Mouse (Mus musculus) testis, postnatal 10 days (tissue): Measurements from ENCODE around the gene Pakap.

Source experiments
- DNase-seq: peaks from one replicate; pipeline ENCODE4 v3.0.0; 2021; ENCODE audit warnings: low spot score

Gene Pakap

DNA sequence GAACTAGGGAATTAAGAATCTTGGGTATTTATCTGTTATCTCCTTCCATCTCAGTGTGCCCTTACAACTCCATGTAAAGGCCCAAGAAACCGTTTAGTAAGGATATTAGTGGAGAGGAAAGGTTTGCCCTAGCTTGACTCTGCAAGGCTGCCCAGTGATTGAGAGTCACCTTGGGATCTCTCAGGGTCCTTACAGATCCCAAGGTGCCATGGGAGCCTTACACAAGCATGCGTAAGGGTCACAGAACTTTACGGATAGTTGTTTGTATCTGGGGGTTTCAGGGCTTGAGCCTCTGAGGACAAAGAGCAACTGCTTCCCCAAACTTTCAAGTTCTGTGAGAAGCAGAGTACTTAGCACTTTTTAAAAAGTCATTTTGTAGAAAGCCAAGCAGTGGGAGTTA lies 6.2 kb downstream of the Pakap start:
- DNase-seq, result no peak

DNA sequence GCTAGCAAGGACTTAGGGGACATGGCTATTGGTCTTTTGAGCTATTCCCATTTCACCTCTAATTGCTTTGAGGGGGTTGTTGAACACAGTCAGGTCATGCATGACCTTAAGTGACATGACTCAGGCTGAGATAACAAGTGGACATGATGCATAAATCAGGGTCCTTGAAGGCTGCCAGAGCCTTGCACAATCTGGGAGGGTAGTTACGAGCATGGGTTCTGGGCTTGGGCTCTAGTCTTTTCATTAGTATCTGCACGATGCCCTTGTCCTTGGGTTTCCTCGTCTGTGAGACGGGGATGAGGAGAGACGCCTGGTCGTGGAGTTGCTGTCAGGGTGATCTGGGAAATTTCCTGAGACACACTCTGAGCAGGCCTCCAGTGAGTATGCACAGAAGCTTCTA lies 6.7 kb downstream of the Pakap start:
- no peak for DNase-seq

DNA sequence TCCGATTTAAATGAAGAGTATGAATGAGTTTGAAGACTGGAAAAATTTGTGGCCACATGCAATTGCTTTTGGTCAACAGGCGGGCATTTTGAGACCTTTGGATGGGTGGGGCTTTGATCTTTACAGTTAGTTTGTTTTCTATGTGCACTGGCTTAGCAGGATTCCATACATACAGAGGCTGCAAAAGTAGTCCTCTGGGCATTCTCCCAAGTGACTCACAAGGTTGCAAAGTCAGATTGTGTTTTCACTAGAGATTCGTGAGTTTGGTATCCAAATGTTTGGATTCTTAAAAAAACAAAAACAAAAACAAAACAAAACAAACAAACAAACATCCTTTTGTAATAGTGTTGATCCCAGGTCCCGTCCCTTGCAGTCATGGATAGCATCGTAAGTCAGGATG lies 7.7 kb downstream of the Pakap start:
- DNase-seq, result no peak

DNA sequence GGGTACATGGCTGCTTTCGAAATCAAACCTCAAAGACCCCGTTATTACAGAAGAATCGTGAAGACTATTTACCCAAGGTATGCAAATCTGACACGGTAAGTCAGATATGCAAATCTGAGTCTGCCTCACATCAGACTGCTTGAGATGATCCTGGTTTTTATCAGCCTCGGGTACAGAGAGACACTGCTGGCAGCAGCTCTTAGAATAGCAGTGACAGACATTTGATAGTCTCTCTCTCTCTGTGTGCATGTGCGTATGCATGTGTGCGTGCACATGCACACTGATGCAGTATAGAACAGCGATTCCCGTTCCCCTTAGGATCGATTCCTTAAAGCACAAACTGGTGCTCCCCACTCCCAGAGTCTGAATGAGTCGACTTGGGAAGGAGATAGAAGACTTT lies 8.1 kb downstream of the Pakap start:
- DNase-seq, result no peak

DNA sequence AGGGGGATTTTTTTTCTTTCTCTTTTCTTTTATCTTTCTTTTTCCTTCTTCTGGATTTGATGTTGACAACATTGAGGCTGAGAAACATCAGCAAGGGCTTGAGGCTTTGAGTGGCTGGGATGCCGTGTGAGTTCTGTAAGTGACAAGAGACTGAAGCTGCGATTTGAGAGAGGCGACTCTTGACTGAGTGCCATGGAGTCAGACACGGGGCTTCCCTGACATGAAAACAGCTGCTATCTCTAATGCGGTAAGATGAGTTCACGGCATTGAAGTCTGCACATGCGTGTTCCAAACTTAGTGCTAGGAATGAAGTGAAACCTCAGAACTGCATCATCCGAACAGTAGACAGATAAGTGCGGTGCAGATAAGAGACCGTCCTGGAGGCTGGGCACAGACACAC lies 11.7 kb downstream of the Pakap start:
- DNase-seq, result no peak

DNA sequence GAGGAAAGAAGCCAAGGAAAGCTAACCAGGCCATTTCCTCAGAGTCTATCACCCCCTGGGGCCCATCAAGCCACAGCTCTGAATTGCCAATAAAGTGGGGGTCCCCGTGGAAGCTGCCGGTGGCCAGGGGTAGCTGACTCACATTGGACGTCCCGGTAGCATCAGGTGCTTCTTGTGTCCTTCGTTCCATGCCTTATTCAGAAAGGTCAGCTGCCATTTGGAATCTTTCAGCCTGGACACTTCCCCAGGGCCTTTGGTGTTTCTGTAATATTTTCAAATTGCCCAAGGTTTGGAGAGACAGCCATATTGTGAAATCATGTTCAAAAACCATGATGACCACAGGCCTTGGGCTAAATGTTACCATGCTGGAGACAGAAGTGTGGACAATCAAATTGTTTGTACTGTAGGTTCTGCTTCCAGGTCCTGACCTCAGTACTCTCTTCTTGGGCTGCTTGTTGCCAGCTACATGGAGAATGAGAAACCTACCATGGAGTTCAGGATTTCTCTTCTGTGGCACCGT lies 17.4 kb downstream of the Pakap start:
- DNase-seq, result no peak

DNA sequence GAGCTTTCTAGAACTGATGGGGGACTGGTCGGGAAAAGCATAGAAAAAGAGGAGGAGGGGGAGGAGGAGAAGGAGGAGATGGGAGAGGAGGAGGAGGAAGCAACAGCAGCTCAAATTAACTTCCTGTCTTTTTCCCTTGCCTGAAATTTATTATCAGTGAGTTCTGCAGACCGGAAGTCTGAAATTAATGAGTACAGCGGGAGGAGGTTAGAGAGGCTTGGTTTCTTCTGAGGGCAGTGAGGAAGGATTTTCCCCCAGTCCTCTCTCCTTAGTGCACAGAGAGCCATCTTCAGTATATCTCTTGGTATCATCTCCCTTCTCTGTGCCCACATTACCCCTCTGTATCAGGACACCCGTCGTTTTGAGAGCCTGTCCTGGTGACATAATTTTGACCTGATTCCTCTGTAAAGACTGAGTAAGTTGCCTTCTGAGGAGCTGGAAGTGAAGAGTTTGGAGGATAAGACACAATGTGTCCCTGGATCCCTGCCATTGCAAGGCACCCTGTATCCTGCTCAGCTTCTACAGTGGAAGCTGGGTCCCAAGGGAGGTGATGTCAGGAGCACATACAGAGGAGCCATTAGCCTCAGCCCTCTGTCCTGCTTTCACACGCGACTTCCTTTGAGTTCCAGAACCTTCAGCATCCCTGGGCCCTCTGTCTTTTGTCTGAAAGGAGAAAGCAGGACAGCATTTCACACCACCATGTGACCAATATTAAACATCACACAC lies 19.1 kb downstream of the Pakap start:
- DNase-seq, result no peak

DNA sequence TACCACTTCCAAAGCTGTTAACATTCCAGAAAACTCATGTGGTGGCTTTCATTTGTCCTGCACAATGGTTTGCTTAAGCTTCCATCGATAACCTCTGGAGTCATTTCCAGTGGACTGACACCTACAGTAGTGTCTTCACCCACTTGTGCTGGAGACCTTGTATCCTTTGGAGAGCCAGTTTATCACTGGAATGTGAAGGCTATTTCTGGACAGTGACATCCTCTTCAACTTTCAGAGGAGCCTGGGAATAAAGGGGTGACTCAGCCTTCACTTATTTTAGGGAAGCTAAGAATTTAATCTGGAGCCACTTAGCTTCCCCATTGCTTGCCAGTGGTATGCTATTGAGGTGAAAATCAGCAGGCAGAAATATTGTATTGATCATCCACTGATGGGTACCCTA lies 20.4 kb downstream of the Pakap start:
- no peak for DNase-seq

DNA sequence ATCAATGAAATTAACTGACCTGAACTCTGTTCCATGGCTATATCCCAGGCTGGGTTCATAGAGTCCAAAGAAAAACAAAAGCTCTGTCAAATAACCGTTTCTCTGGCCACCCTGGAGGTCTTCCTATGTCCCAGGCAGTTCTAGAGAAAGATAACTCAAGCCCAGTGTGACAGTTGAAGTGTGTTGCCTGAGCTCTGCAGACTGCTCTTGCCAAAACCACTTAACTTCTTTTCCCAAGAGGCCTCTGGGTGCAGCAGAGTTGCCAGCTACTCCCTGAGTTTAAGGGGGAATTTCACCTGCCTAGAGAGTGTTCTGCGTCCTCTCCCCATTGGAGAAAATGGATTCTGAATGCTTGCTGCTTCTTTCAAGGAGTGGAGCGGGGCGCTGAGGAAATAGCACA lies 24.8 kb downstream of the Pakap start:
- DNase-seq, result no peak

DNA sequence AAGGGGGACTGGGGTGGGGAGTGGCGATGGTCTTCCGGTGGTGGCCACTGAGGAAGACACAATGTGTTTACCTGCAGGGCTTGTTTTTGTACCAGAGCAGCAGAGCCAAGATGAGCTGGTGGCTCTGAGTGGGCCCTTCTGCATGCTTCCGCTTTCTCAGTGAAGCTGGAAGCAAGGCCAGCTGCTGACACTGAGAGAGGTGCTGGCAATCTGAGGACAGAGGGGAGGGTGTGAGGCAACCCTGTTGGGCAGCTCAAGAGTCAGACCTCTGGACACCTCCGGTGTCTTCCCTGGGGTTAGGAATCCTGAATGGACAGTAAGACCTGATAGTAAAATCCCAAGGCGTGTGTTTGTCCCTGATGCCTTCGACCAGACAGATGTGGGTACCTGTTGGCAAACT lies 32.0 kb downstream of the Pakap start:
- DNase-seq, result no peak

DNA sequence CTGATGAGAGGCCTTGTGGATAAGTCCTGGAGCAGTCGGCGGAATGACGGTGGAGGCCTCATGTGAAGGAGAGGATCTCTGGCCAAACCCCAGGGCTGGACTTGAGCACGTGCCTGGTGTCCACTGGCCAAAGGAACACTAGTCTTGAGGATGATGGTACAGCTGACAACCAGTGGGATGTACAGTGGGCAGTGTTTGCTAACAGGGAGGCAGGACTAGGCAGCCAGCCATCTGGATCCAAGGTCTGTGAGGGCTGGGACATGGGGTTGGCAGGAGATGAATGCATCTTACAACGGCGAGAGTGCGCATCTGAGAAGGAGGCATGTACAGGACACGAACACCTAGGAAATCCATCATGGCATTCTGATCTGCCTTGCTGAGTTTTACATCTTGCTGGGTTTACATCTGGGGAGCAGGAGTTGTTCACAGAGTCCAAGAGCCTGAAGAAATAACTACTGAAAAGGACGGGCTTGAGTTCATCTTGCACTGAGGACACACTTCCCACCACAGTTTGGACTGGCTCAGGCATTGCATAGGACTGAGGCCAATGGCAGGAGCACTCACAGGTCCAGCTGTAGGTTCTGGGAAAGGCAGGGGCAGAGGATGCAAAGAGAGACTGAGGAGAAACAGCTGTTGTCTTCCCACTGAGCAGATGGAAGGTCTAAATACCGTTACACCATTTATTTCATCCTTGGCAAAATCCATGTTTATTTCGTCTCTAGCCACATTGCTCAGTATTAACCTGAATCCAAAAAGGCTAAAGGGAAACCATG lies 32.9 kb downstream of the Pakap start:
- no peak for DNase-seq

DNA sequence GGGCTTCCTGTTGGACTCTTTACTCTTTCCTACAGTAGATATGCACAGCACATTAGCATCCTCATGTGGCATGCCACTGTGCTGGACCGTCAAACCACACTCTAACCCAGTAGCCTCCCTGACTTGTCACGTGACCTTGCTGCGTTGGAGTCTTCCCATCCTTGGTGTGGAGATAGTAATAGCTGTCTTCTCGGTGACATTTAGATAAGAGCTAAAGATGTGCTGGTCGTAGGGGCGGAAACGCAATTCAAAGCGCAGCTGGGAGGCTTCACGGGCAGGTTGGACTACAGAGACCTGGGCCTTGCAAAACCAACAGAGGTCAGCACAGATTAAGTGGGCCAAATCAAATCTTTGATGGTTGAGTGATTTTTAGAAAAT lies 33.5 kb downstream of the Pakap start:
- no peak for DNase-seq

DNA sequence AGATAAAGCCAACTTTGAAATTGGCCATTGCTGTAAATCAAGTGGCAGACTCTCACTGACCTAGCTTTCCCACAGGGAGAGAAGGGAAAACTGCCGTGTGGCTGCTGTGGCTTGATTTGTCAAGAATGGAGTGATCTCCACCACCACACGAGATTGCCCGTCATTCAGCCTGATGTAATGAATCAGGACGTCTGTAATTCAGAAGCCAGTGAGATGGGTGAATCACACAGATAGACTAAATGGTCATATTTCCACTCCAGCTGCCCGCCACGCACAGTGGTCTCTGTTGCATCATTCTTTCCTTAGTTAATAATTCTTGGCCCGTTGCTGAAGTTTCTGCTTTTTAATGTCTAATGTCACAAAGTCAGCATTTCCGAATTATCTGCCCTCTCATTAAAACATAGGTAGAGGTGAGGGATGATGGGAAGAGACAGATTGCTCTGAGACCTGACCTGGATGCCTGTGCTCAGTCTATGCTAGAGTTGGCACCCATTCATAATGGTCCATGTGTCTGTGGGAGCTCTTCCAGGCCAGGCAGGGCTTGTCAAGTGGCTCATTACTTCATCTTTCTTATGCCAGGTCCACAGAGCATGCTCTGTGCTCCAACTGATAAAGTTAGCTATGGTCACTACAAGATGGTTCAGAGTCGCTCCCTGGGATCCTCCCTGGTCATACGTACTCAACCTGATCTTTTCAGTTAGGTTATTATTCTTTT lies 34.1 kb downstream of the Pakap start:
- DNase-seq, result no peak

DNA sequence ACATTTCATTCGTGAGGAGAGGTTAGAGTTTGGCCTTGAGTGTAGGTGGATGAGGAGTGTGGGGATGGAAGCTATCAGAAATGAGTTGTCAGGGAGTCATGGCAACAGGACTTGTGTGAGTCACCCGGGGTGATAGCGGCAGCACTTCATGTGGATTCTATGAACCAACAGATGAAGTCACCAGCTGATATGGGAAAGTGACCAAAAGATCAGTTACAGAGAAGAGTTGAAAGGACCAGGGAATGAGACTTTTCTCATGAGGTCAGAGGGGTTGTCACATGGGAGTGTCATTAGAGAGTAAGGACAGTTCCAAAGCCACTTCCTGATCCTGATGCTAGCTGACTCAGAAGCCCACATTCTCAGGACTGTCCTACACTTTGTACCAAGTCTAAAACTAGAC lies 38.3 kb downstream of the Pakap start:
- DNase-seq, result no peak

DNA sequence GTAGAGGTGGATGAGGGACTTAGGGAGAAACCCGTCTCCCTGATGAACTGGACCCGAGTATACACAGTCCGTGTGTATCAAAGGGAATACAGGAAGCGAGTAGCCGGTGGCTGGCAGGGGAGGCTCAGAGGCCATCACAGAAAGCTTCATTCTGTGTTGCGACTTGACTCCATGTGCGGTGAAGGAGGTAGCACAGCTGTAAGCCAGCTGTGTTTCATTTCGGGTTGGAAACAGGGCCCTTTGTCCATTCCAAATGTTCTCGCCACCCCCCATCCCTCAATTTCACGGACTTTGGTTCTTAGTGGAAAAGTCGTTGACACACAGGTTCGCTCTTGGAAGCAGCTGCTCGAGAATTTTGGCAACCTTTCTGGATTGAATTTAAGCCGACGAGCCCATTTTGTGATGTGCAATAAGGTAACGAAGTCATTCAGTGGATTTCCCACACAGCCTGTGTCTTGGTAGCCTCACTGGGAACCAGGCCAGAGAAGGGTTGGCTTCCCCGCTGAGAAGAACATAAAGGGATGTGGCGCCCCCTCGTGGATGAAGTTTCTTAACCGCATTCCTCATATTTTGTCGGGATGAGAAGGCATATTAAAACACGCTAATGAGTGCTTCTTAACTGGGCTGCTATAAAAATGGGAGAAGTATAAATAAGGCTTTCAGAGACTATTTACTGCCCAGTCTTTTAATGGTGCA lies 39.4 kb downstream of the Pakap start:
- peak; percentile 98 for DNase-seq

DNA sequence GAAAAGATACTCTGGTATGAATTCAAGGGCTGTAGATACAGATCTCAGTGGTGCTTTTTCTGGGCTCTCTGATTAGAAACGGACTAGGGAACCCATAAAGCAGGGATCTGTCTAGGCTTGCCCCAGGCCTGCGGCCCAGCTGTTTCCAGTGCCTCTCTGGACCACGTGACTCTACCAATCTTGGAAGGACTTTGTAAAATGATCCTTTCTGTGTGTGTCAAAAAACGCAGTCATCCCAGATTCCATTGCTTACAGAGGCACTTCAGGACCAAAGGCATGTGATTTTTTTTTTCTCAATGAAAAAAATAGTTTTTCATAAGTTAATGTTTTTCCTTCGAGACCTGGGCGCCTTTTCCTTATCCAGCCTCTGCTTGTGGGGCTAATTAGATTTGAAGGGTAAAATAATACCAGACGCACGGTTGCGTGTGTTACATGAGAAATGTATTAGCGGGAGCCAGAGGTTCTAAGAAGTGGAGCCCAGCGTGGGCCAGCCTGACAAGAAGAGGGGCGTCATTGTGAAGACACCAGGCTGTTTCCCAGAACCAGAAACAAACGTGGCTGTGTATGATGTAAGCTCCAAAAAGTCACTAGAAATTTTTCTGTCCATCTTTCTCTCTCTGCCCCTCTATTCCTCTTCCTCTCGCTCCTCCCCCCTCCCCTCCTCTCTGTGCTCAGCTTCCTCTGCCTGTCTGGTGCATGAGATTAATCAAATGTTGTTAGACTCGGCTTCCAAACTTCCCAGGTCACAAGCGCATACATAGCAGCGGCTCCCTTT lies 43.5 kb downstream of the Pakap start:
- no peak for DNase-seq

DNA sequence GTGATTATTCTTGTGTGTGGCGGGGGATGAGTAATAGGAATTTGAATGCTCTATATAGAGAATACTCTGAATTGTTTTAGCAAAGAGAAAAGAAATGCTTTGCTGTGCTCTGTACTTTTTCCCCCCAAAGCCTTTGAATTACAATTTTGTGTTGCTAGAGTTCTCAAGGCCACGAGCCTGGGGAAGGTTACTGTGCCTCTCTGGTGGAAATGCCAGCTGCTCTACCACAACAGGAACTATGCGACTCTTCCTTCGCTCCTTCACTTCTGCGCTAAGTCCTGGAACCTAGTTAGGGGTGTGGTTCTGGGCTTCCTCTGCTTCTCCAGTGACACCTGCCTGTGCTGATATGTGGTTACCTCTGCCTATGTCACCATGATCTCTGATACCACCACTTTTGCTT lies 44.7 kb downstream of the Pakap start:
- no peak for DNase-seq

DNA sequence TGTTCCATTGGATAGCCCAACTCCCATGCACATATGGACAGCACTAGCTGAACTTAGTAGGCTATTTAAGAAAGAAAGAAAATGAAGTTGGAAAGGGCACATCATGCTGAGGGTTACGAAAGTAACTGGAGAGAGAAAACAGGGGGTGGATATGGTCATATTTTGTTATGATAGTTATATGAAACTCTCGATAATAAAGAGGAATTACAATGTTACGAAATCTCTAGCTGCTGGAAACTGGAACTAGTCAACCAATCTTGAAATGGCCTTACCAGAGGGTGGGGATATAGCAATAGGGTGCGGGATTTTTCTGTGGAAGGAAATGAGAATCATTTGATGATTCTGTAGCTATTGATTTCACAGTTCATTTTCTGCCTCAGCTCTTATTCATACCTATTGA lies 46.7 kb downstream of the Pakap start:
- no peak for DNase-seq

DNA sequence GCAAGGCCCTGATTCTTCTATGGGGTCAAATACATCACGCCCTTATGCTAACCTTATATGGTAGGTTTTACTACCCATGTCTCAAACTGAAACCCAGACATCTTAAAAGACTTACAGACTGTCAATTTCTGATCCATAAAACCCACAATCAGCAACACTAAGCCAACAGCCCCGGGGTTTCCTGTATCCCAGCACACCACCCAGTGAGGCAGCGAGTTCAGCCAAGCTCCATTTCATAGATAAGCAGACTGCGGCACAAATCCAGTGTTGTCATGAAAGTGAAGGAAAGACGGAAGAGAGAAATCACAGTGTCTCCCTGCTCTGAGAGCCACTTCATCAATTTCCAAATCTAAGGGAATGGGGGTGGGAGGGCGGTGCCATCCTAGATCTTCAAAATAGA lies 50.8 kb downstream of the Pakap start:
- DNase-seq, result no peak

DNA sequence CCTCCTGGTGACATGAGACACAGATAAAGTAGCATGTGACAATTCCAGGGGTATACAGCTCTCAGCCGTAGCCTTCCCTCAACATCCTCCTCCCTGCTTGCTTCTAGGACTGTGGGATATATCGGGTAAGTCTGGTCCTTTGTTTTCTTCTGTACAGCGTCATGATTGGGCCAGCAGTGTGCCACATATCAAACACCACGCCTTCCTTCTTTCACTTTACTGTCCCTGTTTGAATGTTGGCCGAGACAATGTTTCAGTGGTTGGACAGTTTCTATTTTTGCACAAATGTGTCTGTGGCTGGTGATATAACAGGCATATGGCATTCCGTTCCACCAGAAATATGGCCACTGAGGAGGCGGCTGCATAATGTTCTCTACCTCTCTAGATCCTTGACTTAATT lies 54.8 kb downstream of the Pakap start:
- no peak for DNase-seq

DNA sequence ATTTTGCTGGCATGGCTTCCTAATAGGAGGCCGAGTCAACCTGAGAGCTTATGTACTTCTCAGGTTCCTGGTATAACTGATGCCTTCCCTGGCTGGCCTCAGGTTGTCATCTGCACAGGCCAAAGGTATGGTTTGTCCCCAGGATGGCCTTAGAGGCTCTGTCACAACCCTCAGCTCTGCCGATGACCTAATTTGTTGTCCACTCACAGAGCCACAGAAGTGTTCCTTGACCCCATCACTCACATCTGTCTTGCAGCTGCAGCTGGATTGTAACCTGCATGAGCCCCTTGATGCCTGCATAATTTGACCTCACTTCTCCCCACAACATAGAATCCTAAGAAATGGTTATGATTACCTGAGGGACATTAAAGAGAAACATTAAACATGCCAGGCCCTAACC lies 56.8 kb downstream of the Pakap start:
- no peak for DNase-seq

DNA sequence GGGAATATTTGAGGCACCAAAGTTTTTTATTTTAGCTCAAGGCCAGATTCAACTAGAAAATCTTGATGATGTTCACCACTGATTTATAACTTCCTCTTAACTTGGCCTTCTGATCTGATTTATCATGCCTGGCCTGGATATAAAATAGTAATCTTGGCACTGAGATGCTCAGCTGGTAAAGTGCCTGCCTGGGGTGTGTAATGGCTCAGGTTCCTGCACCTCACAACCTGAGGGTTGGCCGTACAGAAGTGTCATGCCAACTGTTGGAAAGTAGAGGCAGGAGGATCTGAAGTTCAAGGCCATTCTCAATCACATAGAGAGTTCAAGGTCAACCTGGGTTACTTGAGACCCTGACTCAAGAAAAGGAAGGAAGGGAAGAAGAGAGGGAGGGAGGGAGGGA lies 57.3 kb downstream of the Pakap start:
- no peak for DNase-seq
